Mouse (Mus musculus): ENCODE data around the gene Prkcb. TPM values are rescaled to one million over a fixed set of nuclear protein-coding genes. Genes with fewer than 3 reads are reported as not detected.

Gene Prkcb
- polyA plus RNA-seq, 1 experiment: 1.0 TPM

DNA sequence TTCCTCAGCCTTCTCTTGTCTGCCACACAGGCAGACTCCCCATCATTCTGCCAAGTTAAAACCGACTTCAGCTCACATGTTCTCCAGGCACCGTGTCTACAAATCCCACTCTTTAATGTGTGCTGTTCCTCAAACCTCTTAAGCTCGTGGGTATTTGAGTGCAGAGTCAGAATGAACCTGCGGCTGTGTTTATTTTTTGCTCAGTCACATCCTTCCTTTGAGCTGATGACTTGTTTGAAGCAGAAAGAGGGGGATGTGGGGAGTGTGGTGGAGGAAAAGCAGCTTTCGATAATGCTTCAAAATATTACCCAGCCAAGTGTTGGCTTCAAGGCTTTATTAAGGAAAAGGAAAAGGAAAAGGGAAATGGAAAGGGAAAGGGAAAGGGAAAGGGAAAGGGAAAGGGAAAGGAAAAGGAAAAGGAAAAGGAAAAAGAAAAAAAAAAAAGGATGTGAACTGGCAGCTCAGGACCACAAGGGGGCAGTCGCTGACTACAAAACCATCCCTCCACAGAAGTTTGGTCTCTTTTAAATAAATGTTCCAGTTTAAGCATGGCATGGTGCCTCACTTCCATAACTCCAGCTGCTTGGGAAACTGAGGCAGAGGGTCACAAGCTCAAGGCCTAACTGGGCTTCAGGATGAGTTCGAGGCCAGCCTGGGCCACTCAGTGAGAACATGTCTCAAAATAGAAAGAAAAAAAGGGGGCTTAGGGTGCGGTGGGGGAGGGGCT is 177.4 kb downstream of the Prkcb start:
- Histone ChIP-seq H3K4me3 (ENCODE audit: insufficient read depth, low read length) (no peak overlapping the region), H3K4me1 (ENCODE audit: control insufficient read depth, insufficient read depth, low read length) (no peaks in the 10 kb centered on the region), H3K27ac (ENCODE audit: insufficient read depth, low read length) (no peak overlapping the region)
- TF ChIP-seq POLR2A (IDR thresholded peaks at IDR 0.05; ENCODE audit: low read depth, low read length): no peak
- peak; percentile 35; the same call in 1 of the 2 replicates for TF ChIP-seq CTCF (IDR thresholded peaks at IDR 0.05; ENCODE audit: borderline replicate concordance, insufficient read depth, low read length)

DNA sequence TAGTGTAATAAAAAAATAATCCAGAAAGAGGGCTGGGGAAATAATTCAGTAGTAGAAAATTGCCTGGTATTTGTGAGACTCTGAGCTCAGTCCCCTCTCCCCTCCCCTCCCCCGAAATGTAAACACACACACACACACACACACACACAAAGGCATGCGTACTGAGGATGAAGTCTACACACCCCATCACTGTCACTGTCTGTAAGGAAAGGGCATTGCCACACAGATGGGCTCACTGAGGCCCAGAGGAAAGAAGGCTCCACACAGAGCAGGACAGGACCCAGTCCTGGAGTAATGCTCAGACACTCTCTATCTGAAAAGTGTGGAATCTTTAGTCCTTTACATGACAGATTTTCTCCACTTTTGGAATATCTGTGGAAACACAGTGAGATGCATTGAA is 178.2 kb downstream of the Prkcb start:
- H3K4me1 ChIP-seq (ENCODE audit: control insufficient read depth, insufficient read depth, low read length): no peaks in the 10 kb centered on the region
- H3K27ac ChIP-seq (ENCODE audit: insufficient read depth, low read length): no peak overlapping the region
- no peak for TF ChIP-seq CTCF (IDR thresholded peaks at IDR 0.05; ENCODE audit: borderline replicate concordance, insufficient read depth, low read length)
- TF ChIP-seq POLR2A (IDR thresholded peaks at IDR 0.05; ENCODE audit: low read depth, low read length): no peak
- no peak overlapping the region for H3K4me3 ChIP-seq (ENCODE audit: insufficient read depth, low read length)

DNA sequence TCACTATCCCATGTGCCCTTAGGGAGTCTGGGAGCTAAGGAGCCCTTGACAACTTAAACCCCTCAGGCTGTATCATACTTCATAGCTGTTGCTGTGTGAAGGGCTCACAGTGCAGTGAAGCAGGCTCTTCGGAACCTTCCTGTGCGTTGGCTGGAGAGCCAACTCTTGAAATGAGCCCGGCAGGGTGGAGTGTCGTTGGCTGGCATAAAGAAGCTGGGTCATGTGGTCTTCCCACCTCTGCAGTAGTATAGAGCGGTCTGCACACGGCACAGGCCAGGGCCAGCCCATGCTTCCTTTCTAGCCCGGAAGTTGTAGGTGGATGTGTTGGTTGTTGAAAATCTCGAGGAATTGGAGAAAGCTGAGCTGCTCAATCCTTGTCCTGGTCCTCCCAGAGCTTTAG is 179.3 kb downstream of the Prkcb start:
- Histone ChIP-seq H3K4me3 (ENCODE audit: insufficient read depth, low read length) (no peak overlapping the region), H3K4me1 (ENCODE audit: control insufficient read depth, insufficient read depth, low read length) (no peaks in the 10 kb centered on the region), H3K27ac (ENCODE audit: insufficient read depth, low read length) (no peak overlapping the region)
- no peak for TF ChIP-seq CTCF (IDR thresholded peaks at IDR 0.05; ENCODE audit: borderline replicate concordance, insufficient read depth, low read length)
- TF ChIP-seq POLR2A (IDR thresholded peaks at IDR 0.05; ENCODE audit: low read depth, low read length): no peak

DNA sequence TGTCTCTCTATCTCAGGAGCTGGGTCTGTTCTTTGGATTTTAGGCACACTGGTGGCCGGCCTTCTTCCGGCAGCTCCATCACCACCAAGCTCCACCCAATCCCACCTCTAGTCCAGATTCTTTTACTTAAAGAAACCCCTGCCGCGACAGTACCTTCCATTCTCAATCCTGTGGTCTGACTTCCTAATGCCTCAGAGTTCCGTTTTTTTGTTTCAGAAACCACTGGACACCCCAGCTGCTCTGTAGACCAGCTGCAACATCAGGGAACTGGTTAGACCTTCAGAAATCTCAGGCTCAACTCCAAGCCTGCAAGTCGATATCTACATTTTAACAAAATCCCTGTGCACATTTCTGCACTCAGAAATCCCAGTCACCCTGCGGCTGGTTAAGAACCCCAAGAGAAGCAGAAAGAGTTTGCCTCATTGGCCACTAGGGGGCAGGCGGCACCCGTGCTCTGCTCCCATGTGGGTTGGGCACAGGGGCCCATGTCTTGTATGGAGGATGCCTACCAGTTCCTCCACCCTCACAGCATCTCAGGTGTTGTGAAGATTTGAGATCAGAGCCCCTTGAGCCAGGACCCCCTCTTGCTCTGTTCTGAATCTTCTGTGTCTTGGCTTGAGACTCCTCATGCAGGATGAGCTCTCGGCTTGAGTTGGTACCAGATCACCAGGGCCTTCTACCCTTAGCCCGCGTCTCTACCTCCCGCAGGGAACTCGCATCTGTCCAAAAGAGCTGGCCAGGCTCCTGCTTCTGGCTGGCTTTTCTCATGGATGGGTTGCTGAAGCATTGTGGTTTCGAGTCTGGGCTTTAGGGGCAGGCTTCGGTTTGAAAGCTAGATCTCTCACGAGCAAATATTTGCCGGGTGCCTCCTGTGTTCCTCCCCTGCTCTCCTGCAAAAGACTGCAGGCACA is 182.1 kb downstream of the Prkcb start:
- no peak overlapping the region for H3K4me3 ChIP-seq (ENCODE audit: insufficient read depth, low read length)
- H3K27ac ChIP-seq (ENCODE audit: insufficient read depth, low read length): no peak overlapping the region
- TF ChIP-seq CTCF (IDR thresholded peaks at IDR 0.05; ENCODE audit: borderline replicate concordance, insufficient read depth, low read length) (peak; percentile 84), POLR2A (IDR thresholded peaks at IDR 0.05; ENCODE audit: low read depth, low read length) (no peak)
- H3K4me1 ChIP-seq (ENCODE audit: control insufficient read depth, insufficient read depth, low read length): no peaks in the 10 kb centered on the region

DNA sequence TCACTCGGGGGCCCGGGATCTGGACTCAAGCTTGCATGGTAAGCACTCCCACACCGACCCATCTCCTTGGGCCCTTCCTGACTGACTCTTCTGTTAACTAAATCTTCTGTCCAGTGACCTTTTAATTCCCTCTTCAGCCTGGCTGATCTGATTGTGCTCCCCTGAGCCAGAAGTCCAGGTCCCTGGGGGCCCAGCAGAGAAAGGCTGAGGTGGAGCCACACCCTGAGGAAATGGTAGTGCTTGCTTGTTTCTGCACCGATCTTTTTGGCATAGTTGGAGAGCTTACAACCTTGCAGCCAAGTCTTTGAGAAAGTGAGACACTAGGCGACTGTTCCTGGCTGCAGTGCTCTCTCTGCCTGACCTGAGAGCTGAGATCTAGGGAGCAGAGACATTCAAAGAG is 183.7 kb downstream of the Prkcb start:
- Histone ChIP-seq H3K4me3 (ENCODE audit: insufficient read depth, low read length) (no peak overlapping the region), H3K27ac (ENCODE audit: insufficient read depth, low read length) (no peak overlapping the region), H3K4me1 (ENCODE audit: control insufficient read depth, insufficient read depth, low read length) (no peaks in the 10 kb centered on the region)
- TF ChIP-seq POLR2A (IDR thresholded peaks at IDR 0.05; ENCODE audit: low read depth, low read length): no peak
- TF ChIP-seq CTCF (IDR thresholded peaks at IDR 0.05; ENCODE audit: borderline replicate concordance, insufficient read depth, low read length): no peak

- Histone ChIP-seq H3K4me1 (ENCODE audit: control insufficient read depth, insufficient read depth, low read length) (no peaks in the 10 kb centered on the region), H3K27ac (ENCODE audit: insufficient read depth, low read length) (no peak overlapping the region), H3K4me3 (ENCODE audit: insufficient read depth, low read length) (no peak overlapping the region)
- TF ChIP-seq POLR2A (IDR thresholded peaks at IDR 0.05; ENCODE audit: low read depth, low read length) (no peak), CTCF (IDR thresholded peaks at IDR 0.05; ENCODE audit: borderline replicate concordance, insufficient read depth, low read length) (no peak)
Observed at GRCm38 (mm10) chr7:122475038-122475437, 186.5 kb downstream of the Prkcb start.

DNA sequence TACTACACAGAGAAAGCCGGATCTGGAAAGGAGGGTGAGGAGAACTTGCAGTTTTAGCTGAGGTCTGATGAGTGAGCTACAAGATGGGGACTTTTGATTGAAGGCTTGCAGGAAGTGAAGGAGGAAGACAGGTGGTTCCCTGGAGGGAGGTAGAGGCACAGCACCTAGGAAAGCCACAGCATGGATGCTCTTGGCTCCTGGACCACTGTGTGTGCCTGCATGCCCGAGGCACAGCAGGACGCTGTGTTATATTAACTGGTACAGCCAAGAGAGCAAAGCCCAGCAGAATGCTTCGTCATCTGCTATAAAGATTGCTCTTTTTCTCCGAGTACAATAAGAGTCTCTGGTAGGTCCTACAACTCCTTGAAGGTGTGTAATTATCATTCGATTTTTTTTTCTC is 188.1 kb downstream of the Prkcb start:
- no peak overlapping the region for H3K27ac ChIP-seq (ENCODE audit: insufficient read depth, low read length)
- TF ChIP-seq CTCF (IDR thresholded peaks at IDR 0.05; ENCODE audit: borderline replicate concordance, insufficient read depth, low read length): no peak
- TF ChIP-seq POLR2A (IDR thresholded peaks at IDR 0.05; ENCODE audit: low read depth, low read length): no peak
- H3K4me3 ChIP-seq (ENCODE audit: insufficient read depth, low read length): no peak overlapping the region
- no peaks in the 10 kb centered on the region for H3K4me1 ChIP-seq (ENCODE audit: control insufficient read depth, insufficient read depth, low read length)

GRCm38 (mm10) chr7:122477118-122477517 is 188.6 kb downstream of the Prkcb start:
- no peak for TF ChIP-seq CTCF (IDR thresholded peaks at IDR 0.05; ENCODE audit: borderline replicate concordance, insufficient read depth, low read length)
- no peak for TF ChIP-seq POLR2A (IDR thresholded peaks at IDR 0.05; ENCODE audit: low read depth, low read length)
- no peak overlapping the region for H3K27ac ChIP-seq (ENCODE audit: insufficient read depth, low read length)
- no peak overlapping the region for H3K4me3 ChIP-seq (ENCODE audit: insufficient read depth, low read length)
- H3K4me1 ChIP-seq (ENCODE audit: control insufficient read depth, insufficient read depth, low read length): no peaks in the 10 kb centered on the region

DNA sequence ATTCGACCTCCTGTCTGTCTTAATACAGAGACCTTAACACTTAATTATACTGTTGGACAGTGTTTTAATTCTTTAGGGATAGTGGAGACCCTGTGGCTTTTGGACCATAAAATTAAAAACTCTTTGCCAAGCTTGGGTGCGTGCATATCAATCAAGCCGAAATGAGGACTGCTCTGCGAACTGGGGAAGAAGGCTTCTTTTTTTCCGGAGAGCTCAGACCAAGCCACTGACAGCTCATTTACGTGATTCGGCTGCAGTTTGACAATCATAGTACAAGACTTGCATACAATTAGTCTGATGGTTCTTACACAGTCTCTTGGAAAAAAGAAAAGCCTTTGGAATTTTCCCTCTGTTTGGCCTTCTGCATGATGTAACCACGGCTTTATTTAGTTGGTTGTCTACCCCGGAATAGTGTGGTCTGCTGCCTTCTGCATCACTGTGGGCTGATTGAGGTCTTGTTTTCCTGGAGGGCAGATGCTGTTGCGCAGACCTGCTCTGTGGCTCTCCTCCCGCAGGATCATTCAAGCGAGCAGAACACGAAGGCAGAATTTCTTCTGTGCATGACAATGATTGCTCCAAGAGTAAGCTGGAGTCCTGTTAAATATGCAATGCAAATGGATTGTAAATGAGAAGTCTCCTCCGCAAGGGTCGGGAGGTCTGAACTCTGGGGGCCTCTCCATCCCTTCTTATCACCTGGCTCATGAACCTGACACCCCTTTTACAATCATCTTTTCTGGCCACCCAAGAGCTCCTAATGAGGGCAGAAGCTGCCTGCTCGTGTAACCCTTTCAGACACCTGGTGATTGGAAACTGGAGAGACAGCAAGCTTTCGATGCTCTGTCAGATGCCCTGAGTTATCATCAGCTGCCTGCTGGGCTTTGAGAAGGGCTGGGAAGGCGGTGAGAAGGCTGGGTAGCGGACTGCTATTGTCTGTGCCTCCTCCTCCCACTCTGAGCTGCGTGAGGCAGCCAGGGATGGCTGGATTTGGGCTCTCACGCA is 189.3 kb downstream of the Prkcb start:
- no peak for TF ChIP-seq CTCF (IDR thresholded peaks at IDR 0.05; ENCODE audit: borderline replicate concordance, insufficient read depth, low read length)
- TF ChIP-seq POLR2A (IDR thresholded peaks at IDR 0.05; ENCODE audit: low read depth, low read length): no peak
- Histone ChIP-seq H3K4me3 (ENCODE audit: insufficient read depth, low read length) (no peak overlapping the region), H3K4me1 (ENCODE audit: control insufficient read depth, insufficient read depth, low read length) (no peaks in the 10 kb centered on the region), H3K27ac (ENCODE audit: insufficient read depth, low read length) (no peak overlapping the region)

All from embryonic fibroblast, embryonic 13.5 days (primary cell).